Mouse (Mus musculus): Measurements from ENCODE around the gene Iffo1.
A peak's percentile ranks its signal among the peaks of the same experiment; 100 is the strongest.

Gene Iffo1

DNA sequence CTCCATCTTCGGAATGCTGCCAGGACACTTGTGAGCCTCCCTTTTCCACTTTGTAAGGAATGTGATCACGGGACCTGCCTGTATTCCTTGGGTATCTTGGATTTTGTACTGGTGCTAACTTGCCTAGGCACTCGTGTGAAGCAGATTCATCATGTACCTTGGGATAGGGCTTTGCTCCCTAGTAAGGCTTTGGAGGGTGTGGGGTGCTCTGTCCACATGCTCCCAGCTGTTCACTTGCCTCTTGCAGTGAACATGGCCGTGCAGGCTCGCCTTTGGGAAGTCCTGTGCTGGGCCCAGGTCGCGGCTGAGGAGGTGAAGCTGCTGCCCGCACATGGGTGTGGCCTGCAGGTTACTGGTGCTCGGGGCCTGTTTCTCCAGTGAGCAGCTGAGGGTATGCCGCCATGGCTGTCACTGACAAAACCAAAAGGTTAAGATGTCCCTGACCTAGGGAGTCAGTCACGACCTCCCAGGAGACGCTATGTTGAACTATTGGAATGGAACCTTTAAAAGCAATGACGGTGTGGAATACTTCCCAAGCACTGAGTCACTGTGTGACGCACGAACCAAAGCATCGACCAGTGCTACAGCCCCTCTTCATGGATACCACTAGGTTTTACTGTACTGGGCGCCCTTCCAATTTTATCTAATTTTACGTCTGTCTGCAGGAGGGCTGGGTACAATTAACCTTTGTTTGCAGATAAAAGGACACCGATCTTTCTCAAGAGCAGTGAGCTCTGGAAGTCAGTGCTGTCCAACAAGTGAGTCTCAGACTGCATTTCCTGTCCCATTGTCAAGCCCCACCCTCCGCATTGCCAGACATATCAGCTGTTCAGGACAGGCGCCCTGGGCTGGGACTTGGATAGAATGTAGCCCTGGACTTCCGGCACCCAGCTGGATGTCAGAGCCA is 16.1 kb downstream of the Iffo1 start:
- DNase-seq (ENCODE audit: low read depth, low spot score) = peak; percentile 94

DNA sequence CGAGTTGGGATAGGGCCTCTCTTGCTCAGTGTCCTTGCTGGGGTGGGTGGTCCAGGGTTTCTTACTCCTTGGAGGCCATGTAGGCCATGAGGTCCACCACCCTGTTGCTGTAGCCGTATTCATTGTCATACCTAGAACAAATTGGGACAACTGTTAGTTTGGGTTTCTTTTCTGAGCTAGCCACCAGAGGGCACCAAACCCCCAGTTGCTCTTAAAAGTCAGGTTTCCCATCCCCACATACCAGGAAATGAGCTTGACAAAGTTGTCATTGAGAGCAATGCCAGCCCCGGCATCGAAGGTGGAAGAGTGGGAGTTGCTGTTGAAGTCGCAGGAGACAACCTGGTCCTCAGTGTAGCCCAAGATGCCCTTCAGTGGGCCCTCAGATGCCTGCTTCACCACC is 16.9 kb downstream of the Iffo1 start:
- peak; percentile 92 for DNase-seq (ENCODE audit: low read depth, low spot score)

- DNase-seq (ENCODE audit: low read depth, low spot score) = peak; percentile 45
Measured at GRCm38 (mm10) chr6:125162615-125163305, 17.7 kb downstream of the Iffo1 start.

DNA sequence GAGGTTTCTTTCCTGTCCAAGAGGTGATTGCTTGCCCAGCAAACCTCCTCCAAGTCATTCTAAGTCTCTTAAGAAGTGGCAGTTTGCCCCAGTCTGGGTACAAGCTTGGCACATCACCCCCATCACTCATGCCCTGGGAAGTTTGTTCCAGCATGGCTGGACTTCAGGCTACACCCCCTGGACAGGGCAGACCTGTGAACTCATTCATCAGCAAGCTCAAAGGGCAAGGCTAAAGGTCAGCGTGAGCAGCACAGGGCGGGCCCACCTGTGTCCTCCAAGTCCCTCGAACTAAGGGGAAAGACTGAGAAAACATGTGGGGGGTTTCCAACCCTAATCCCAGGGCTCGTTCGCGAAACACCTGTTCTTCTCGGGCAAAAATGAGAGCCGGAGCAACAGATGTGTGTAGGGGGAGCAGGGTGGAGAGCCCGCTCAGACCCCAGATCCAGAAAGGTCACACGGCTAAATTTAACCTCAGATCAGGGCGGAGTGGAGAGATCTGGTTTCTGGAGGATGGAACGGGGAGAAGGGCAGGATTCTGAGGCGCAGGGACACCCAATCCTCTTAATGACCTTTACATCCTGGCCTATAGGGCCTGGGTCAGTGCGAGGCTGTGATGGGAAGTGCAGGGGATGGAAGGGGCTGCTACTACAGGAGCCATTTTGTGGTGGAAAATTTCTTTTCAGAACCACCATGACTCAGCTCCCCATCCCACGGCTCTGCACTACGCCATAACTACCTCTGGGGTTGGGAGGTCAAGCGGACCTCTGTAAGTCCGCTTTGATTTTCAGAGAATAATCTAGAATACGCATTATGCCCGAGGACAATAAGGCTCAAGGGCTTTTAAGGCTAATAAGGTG is 19.0 kb downstream of the Iffo1 start:
- peak; percentile 62 for DNase-seq (ENCODE audit: low read depth, low spot score)

DNA sequence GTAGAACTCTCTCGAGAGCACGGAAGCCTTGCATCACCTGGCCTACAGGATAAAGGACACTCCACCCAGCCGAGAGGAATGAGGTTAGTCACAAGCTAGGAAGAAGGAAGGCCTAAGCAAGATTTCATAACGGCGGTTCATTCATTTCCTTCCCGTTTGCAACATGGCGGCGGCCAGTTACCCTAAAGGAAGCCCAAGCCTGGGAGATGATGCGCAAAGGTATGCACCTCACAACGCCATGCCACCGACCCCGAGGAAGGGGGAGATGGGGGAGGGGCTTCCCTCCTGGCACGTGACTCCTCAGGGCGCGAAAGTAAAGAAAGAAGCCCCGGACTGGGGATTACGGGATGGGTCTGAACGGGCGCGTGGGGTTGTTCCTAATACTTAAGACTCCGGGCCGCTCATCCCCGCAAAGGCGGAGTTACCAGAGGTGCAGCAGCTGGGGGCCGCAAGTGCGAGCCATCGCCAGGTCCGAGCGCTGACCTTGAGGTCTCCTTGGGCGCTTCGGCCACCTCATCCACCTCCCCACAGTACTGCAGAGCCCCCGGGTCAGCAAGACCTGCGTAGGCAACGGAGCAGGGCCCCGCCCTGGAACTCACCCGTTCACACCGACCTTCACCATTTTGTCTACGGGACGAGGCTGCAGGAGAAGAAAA is 19.8 kb downstream of the Iffo1 start:
- DNase-seq (ENCODE audit: low read depth, low spot score) = peak; percentile 81

- peak; percentile 99 for DNase-seq (ENCODE audit: low read depth, low spot score)
Measured at GRCm38 (mm10) chr6:125165328-125165891, 20.4 kb downstream of the Iffo1 start.

GRCm38 (mm10) chr6:125166051-125166751 is 21.2 kb downstream of the Iffo1 start, which contains the start of gene Gapdh:
TSS of gene Gapdh (minus strand) at chr6:125166467.
- peak; percentile 97 for DNase-seq (ENCODE audit: low read depth, low spot score)

DNA sequence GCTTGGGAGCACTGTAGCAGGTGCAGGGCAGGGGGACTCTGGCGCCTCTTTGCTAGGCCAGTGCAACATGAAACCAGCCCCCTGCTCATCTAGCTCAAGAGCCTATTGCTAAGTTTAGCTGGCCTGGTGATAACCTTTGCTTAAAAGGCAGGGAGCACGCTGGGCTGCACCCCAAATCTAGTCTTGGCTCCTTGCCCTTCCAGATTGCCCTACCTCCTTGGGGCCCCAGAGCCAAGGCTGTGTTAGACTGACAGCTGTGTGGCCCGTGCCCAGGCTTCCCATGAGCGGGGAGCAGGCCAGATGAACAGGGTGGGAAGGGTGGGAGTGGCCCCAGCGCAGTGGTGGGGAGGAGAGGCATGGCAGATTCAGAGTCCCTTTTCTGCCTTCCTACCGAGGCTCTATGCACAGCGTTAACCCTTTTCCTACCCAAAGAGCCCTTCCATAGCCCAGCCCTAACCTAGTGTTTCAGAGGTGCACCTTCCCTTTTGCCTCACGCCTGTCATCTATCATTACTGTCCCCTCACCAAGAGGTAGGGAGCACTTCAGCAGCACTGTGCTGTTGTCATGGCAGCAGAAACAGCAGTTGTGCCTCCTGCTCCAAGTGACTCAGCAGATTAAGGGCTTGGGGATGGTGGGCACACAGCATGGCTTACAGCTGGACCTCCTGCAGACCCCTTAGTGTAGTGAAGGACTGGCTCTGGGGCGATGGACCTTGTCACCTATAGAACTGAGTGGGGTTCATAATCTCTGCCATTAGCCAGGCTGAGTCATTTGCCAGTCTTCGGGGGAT is 22.0 kb downstream of the Iffo1 start:
- peak; percentile 67 for DNase-seq (ENCODE audit: low read depth, low spot score)

DNA sequence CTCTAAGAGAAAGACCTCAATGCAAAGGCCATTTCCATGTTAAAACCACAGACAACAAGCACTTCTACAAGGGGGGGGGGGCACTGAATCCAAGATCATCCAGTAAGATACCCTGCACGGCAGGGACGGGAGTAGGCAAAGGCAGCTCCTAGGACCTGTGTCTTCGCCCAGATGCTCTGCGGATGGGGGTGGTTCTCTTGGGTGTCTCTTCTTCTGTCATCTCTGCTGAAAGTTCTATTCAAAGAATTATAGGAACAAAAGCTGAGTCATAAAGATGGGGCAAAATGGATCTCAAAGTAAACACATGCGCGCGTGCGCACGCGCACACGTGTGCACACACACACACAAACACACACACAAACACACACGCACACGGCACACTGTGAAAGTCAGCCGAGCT is 23.0 kb downstream of the Iffo1 start:
- no peak for DNase-seq (ENCODE audit: low read depth, low spot score)

DNA sequence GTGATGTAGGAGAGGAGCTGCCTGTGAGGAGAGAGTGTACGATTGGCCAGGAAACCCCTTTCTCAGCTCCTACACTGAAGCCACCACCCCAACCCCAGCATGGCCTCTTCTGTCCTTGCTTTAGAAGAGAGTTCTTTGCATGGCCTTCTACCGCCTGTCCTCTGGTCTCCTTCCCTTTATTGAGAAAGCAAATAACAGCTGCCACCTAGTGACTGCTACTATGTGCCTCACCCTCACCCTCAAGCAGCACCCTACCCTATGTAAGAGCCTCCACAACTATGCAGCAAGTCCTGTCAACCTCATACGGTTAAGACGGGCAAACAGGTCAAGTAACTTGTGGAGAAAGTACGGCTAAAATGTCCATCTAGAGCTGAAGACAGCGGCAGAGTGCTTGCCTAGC is 25.2 kb downstream of the Iffo1 start:
- no peak for DNase-seq (ENCODE audit: low read depth, low spot score)

DNA sequence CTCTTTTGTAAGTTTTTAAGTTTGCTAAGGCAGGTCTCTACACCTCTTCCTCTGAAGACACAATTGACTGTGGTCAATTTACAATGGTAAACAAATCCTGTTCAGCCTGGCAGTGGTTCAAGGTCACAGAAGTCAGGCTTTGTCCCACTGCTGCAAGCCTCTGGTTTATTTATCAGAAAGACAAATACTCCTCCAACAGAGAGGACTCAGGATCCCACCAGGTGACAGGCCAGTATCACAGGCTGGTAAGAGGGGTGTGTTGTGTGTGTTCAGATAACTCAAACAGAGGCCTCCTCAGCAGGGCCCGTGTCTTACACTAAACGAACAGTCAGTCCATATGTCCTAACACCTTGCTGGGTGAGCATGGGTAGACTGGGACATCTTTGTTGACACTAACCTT is 27.4 kb downstream of the Iffo1 start:
- no peak for DNase-seq (ENCODE audit: low read depth, low spot score)

- no peak for DNase-seq (ENCODE audit: low read depth, low spot score)
Measured at GRCm38 (mm10) chr6:125173256-125173655, 28.2 kb downstream of the Iffo1 start.

GRCm38 (mm10) chr6:125175469-125175868 is 30.4 kb downstream of the Iffo1 start:
- DNase-seq (ENCODE audit: low read depth, low spot score) = no peak

GRCm38 (mm10) chr6:125179601-125180000 is 34.6 kb downstream of the Iffo1 start:
- DNase-seq (ENCODE audit: low read depth, low spot score) = no peak

DNA sequence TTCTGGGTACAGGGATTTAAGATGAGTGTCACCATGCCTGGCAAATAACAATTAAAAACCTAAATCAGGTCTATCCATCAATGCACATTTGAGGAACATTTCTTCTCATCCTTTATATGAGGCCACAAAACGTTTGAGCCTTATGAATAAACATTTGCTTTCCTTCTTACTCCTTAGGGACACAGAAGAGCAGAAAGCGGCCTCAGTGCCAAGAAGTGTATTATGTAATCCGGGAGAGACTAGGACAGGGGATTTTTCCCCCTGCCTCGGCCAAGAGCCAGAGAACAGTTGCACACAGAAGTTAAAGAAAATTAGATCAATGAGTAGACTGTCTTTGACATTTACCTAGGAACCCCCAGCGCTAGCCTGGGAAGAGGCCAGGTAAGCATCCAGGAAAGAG is 37.1 kb downstream of the Iffo1 start:
- no peak for DNase-seq (ENCODE audit: low read depth, low spot score)

- no peak for DNase-seq (ENCODE audit: low read depth, low spot score)
Measured at GRCm38 (mm10) chr6:125186203-125186602, 41.2 kb downstream of the Iffo1 start.

- no peak for DNase-seq (ENCODE audit: low read depth, low spot score)
Measured at GRCm38 (mm10) chr6:125190816-125191215, 45.8 kb downstream of the Iffo1 start.

DNA sequence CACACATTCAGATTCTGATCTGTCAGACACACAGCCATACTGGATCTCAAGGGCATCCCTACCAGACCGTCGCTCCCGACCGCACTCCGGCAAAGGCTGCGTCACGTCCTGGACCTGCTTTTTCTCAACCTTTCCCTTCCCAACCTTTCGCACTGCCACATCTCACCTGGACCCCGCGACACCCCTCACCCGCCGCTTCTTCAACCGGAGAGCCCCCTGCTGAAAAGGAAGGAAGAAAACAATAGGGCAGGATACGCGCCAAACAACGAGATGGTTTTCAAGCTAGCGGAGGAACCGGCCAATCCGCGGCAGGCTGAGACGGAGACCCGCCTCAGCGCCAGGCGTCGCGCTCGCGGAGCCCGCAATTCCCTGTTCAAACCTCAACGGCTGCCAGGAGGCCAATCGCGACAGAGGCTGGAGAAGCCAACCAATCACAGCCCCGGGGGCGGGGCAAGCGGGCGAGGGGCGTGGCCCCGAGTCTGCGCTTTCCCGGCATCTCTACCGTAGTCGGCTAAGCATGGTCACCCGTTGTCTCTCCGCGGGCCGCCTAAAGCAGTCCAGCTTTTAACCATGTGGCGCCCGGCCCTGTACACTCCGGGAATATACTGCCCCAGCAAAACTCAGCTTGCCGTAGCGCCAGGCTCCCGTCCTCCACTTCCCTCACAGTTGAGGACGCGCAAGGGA is 46.4 kb downstream of the Iffo1 start, which contains the start of the genes Ncapd2 and Mrpl51:
Gene Ncapd2, minus strand, starts transcription at position 370 of the 684 bp plus-strand sequence.
Gene Mrpl51, plus strand, starts transcription at position 470 of the 684 bp plus-strand sequence.
- peak; percentile 98 for DNase-seq (ENCODE audit: low read depth, low spot score)
